Mouse (Mus musculus) CH12.LX (cell line): Measurements from ENCODE around the gene Diras2. TPM values are rescaled to one million over a fixed set of nuclear protein-coding genes. Genes with fewer than 3 reads are reported as not detected.

ENCODE experiments used
- DNase-seq: peaks from one replicate; pipeline ENCODE4 v3.0.0-alpha.2; 2013; ENCODE audit errors: extremely low read depth
- H3K27ac ChIP-seq: 2 replicates; pipeline ENCODE4 v1.5.1; 2012; ENCODE audit warnings: low read depth, mild to moderate bottlenecking, control low read depth, moderate library complexity; ENCODE audit not compliant: insufficient read depth
- H3K27me3 ChIP-seq: replicated peaks from 2 replicates; pipeline ENCODE3; 2012; ENCODE audit warnings: inconsistent platforms
- H3K36me3 ChIP-seq, 2 experiments: replicated peaks in 1 of 2; 2 replicates each; pipeline versions ENCODE3 to v1.6.1; 2012; ENCODE audit warnings: inconsistent platforms in 1 of 2, low read length in 1 of 2, mild to moderate bottlenecking in 1 of 2, mixed read lengths in 1 of 2, moderate library complexity in 1 of 2; ENCODE audit not compliant: control insufficient read depth in 1 of 2, insufficient read depth in 1 of 2
- H3K4me1 ChIP-seq, 2 experiments: 2 replicates each; pipeline ENCODE4 v1.6.1; 2012; ENCODE audit warnings: inconsistent platforms in 1 of 2, moderate library complexity in 1 of 2; ENCODE audit not compliant: insufficient read depth in 2 of 2, control insufficient read depth in 1 of 2
- H3K4me2 ChIP-seq: 2 replicates; pipeline ENCODE4 v1.6.1; 2012; ENCODE audit warnings: low read depth, mild to moderate bottlenecking, control low read depth; ENCODE audit not compliant: poor library complexity, insufficient read depth, severe bottlenecking
- H3K4me3 ChIP-seq, 3 experiments: fragments of 150-350 bp in 1 of 3; sonication (generic) in 1 of 3; replicated peaks in 1 of 3; 2 replicates each; pipeline versions ENCODE3 to v1.5.1; 2011 to 2012; ENCODE audit warnings: low read depth in 2 of 3, low read length in 2 of 3, mild to moderate bottlenecking in 2 of 3, moderate library complexity in 2 of 3, control low read depth in 1 of 3, improper control_type of control experiment in 1 of 3, inconsistent platforms in 1 of 3, mixed read lengths in 1 of 3; ENCODE audit not compliant: poor library complexity in 1 of 3
- H3K79me2 ChIP-seq: replicated peaks from 2 replicates; pipeline ENCODE4 v1.6.1; 2012; ENCODE audit warnings: mild to moderate bottlenecking, moderate library complexity; ENCODE audit not compliant: control insufficient read depth, poor library complexity, insufficient read depth, severe bottlenecking; ENCODE audit errors: extremely low read depth
- H3K9ac ChIP-seq: 2 replicates; pipeline ENCODE4 v1.6.1; 2012; ENCODE audit warnings: low read depth, mild to moderate bottlenecking, control low read depth, moderate library complexity; ENCODE audit not compliant: insufficient read depth
- H3K9me3 ChIP-seq: replicated peaks from 2 replicates; pipeline ENCODE3; 2012; ENCODE audit warnings: low read length, inconsistent platforms, mixed read lengths
- ETS1 ChIP-seq: conservative IDR thresholded peaks from 2 replicates; pipeline ENCODE4 v1.6.1; 2012; ENCODE audit warnings: low read depth, mild to moderate bottlenecking, inconsistent platforms, low read length, improper control_type of control experiment, moderate library complexity
- MEF2A ChIP-seq: IDR thresholded peaks from 2 replicates; pipeline ENCODE4 v1.6.1; 2014; ENCODE audit warnings: low read depth, mild to moderate bottlenecking, inconsistent platforms, low read length, improper control_type of control experiment, borderline replicate concordance
- NRF1 ChIP-seq: IDR thresholded peaks from 2 replicates; pipeline ENCODE4 v1.6.1; 2014; ENCODE audit warnings: low read depth, mild to moderate bottlenecking, inconsistent platforms, low read length, improper control_type of control experiment, moderate library complexity
- TCF12 ChIP-seq: IDR thresholded peaks from 2 replicates; pipeline ENCODE4 v1.6.1; 2014; ENCODE audit warnings: low read depth, mild to moderate bottlenecking, inconsistent platforms, low read length, improper control_type of control experiment
- USF2 ChIP-seq: conservative IDR thresholded peaks from 2 replicates; pipeline ENCODE4 v1.6.1; 2011; ENCODE audit warnings: low read depth, low read length, improper control_type of control experiment
- ZKSCAN1 ChIP-seq: IDR thresholded peaks from 2 replicates; pipeline ENCODE4 v1.6.1; 2012; ENCODE audit warnings: low read depth, inconsistent platforms, low read length, improper control_type of control experiment, borderline replicate concordance
- dilution Hi-C: fragments of 300-500 bp; cut with MboI; formaldehyde crosslinking; loops from 2 replicates; pipeline ENCODE4 v1.14.3; 2020; ENCODE audit warnings: low sequenced_read_pairs; ENCODE audit not compliant: extremely low pct_unique_long_range_greater_than_20kb, extremely low pct_ligation_motif_present
- in situ Hi-C: fragments of 300-500 bp; cut with MboI; formaldehyde crosslinking; loops from 3 replicates; pipeline ENCODE4 v1.14.3; 2019; ENCODE audit warnings: low sequenced_read_pairs, low pct_ligation_motif_present, low pct_unique_long_range_greater_than_20kb, mixed read lengths
- polyA plus RNA-seq: library from polyadenylated mRNA; unstranded; fragments of >175 nt; gene quantifications from 2 replicates; pipeline ENCODE4 v1.2.1, GENCODE M21; 2012; ENCODE audit warnings: low read depth; ENCODE audit not compliant: insufficient read length
- total RNA-seq, 2 experiments: library from RNA; depleted of rRNA; stranded (reverse); fragments of 300-350 nt in 1 of 2; fragments of >200 nt in 1 of 2; gene quantifications; 2 replicates each; pipeline ENCODE4 v1.2.3; 2012 to 2014

The Diras2 gene
- total and polyA plus RNA-seq, 3 experiments, result 2.8 to 8.5 (median 3.9) TPM

GRCm38 (mm10) chr13:52533644-52534043, 2.6 kb upstream of the Diras2 start (continued):
- TF ChIP-seq ETS1 (peak; percentile 24; the same call in 1 of the 2 replicates), MEF2A (no peak), NRF1 (no peak)

GRCm38 (mm10) chr13:52530008-52530945, 802 bp downstream of the Diras2 start:
- TF ChIP-seq ZKSCAN1, result no peak
- 0 out of 2 replicates have a peak, but pooled peaks have one; percentile 16 for TF ChIP-seq TCF12
- Histone ChIP-seq H3K4me3 (no peak overlapping the region), H3K36me3 (peaks cover 19 to 28% of the 10 kb centered on the region in 2 experiments), H3K4me1 (peaks cover 20 to 73% of the 10 kb centered on the region in 2 experiments), H3K4me2 (no peak overlapping the region), H3K9me3 (peaks cover 11% of the 10 kb centered on the region), H3K9ac (no peak overlapping the region), H3K79me2 (peaks cover 6% of the 10 kb centered on the region; the same call in 1 of the 2 replicates), H3K27ac (no peak overlapping the region), H3K27me3 (no peaks in the 10 kb centered on the region)
- no peak for DNase-seq
- in situ Hi-C loops (loop anchor here (5.0 kb wide), 1 partner anchor 253 kb away; no protein-coding TSS in a partner anchor), dilution Hi-C loops (no loop called here)

- peaks cover 11% of the 10 kb centered on the region for H3K9me3 ChIP-seq
- H3K4me2 ChIP-seq, result peak overlapping the region; percentile 71
Measured at GRCm38 (mm10) chr13:52529188-52529972, 1.7 kb downstream of the Diras2 start.

More at GRCm38 (mm10) chr13:52529188-52529972, 1.7 kb downstream of the Diras2 start:
- Histone ChIP-seq H3K4me1 (peaks cover 26 to 73% of the 10 kb centered on the region in 2 experiments), H3K27ac (peak overlapping the region; percentile 86; the same call in 1 of the 2 replicates), H3K9ac (peak overlapping the region; percentile 69), H3K4me3 (no peak overlapping the region), H3K36me3 (peaks cover 19 to 28% of the 10 kb centered on the region in 2 experiments), H3K79me2 (0 out of 2 replicates have a peak, but pooled peaks cover under 1% of the 10 kb centered on the region), H3K27me3 (no peaks in the 10 kb centered on the region)
- dilution Hi-C loops (no loop called here), in situ Hi-C loops (no loop called here)
- no peak for DNase-seq
- TF ChIP-seq USF2 (no peak), ETS1 (no peak)
